ENCODE assay signal across 28 mouse cellular contexts in the genomic region with DNA sequence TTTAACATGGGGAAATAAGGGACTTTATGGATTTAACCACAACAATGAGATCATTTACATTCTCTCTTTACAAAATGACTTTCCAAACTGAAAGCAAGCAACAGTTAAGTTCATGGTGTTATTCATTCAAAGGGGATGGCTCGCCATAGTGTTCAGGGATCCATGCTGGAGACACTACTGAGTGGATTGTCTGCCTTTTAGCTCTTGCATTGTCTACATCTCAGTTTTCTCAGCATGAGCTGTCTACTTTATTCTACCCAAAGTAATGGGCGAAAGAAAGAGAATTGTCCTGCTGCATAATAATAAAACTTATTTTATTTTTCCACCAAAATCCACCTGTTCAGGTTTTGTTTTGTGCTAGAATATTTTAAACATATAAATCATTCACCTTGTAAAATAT.
A peak's percentile ranks its signal among the peaks of the same experiment; 100 is the strongest.
DNase-seq lines count a peak whose midpoint lies in the region; ATAC-seq and TF ChIP-seq lines count a peak whose summit lies in the region.
"Had no signal": no experiment of that assay in that cellular context is flagged by ENCODE, and none has a peak within 500 bp of the region (broad histone marks: within the 10 kb centered on the region; RNA-seq: fewer than 3 reads in every experiment).

No protein-coding gene starts in this region.

- H3K4me2 ChIP-seq in hindbrain, embryonic 13.5 days = no peak overlapping the region
- no peak overlapping the region for H3K4me2 ChIP-seq in neural tube, embryonic 12.5 days (replicated peaks)
- no peak overlapping the region for H3K4me2 ChIP-seq in neural tube, embryonic 15.5 days
- H3K4me2 ChIP-seq: embryonic facial prominence, embryonic 13.5 days; forebrain, embryonic 12.5 days; liver, embryonic 15.5 days; stomach, embryonic 15.5 days had no signal

- H3K36me3 ChIP-seq in hindbrain, embryonic 10.5 days = peaks cover under 1% of the 10 kb centered on the region; the same call in 1 of the 2 replicates
- H3K36me3 ChIP-seq in hindbrain, embryonic 13.5 days = no peaks in the 10 kb centered on the region
- H3K36me3 ChIP-seq in neural tube, embryonic 12.5 days = no peaks in the 10 kb centered on the region
- H3K36me3 ChIP-seq in neural tube, embryonic 15.5 days = no peaks in the 10 kb centered on the region
- H3K36me3 ChIP-seq: embryonic facial prominence, embryonic 13.5 days; forebrain, embryonic 12.5 days; heart, embryonic 10.5 days; limb, embryonic 10.5 days; liver, embryonic 15.5 days; stomach, embryonic 15.5 days had no signal

- H3K9ac ChIP-seq in hindbrain, embryonic 13.5 days = no peak overlapping the region
- no peak overlapping the region for H3K9ac ChIP-seq in neural tube, embryonic 12.5 days
- H3K9ac ChIP-seq in neural tube, embryonic 15.5 days (replicated peaks) = no peak overlapping the region
- H3K9ac ChIP-seq: embryonic facial prominence, embryonic 13.5 days; forebrain, embryonic 12.5 days; liver, embryonic 15.5 days; stomach, embryonic 15.5 days had no signal

- no peaks in the 10 kb centered on the region for H3K27me3 ChIP-seq in hindbrain, embryonic 10.5 days (ENCODE audit: insufficient read depth, poor library complexity, severe bottlenecking)
- no peaks in the 10 kb centered on the region for H3K27me3 ChIP-seq in hindbrain, embryonic 13.5 days
- no peaks in the 10 kb centered on the region for H3K27me3 ChIP-seq in neural tube, embryonic 12.5 days (replicated peaks)
- no peaks in the 10 kb centered on the region for H3K27me3 ChIP-seq in neural tube, embryonic 15.5 days (replicated peaks)
- H3K27me3 ChIP-seq: embryonic facial prominence, embryonic 13.5 days; liver, embryonic 15.5 days; stomach, embryonic 15.5 days had no signal

- no peaks in the 10 kb centered on the region for H3K9me3 ChIP-seq in hindbrain, embryonic 10.5 days
- H3K9me3 ChIP-seq in hindbrain, embryonic 13.5 days = no peaks in the 10 kb centered on the region
- H3K9me3 ChIP-seq in neural tube, embryonic 12.5 days = no peaks in the 10 kb centered on the region
- no peaks in the 10 kb centered on the region for H3K9me3 ChIP-seq in neural tube, embryonic 15.5 days (replicated peaks)
- H3K9me3 ChIP-seq: embryonic facial prominence, embryonic 13.5 days; forebrain, embryonic 12.5 days; heart, embryonic 10.5 days; limb, embryonic 10.5 days; liver, embryonic 15.5 days; stomach, embryonic 15.5 days had no signal

- TF ChIP-seq CTCF in lung, adult 2 months (IDR thresholded peaks at IDR 0.05; ENCODE audit: insufficient read depth, low read length) = no peak

- 26% methylated on average over 2 of the region's 2 CpGs for WGBS in hindbrain, embryonic 10.5 days
- 21% methylated on average over 2 of the region's 2 CpGs for WGBS in hindbrain, embryonic 13.5 days
- 23% methylated on average over 2 of the region's 2 CpGs for WGBS in neural tube, embryonic 12.5 days
- WGBS in neural tube, embryonic 15.5 days = 30% methylated on average over 2 of the region's 2 CpGs
- WGBS in lung, adult 2 months = 82% methylated on average over 2 of the region's 2 CpGs

- H3K4me1 ChIP-seq in hindbrain, embryonic 10.5 days (replicated peaks) = peaks cover 41% of the 10 kb centered on the region
- H3K4me1 ChIP-seq in hindbrain, embryonic 13.5 days (replicated peaks) = peaks cover 9% of the 10 kb centered on the region
- peaks cover 9% of the 10 kb centered on the region; the same call in 1 of the 2 replicates for H3K4me1 ChIP-seq in neural tube, embryonic 12.5 days
- H3K4me1 ChIP-seq in neural tube, embryonic 15.5 days = no peaks in the 10 kb centered on the region
- peaks cover 2% of the 10 kb centered on the region for H3K4me1 ChIP-seq in lung, adult 2 months (ENCODE audit: control insufficient read depth, insufficient read depth, low read length)
- H3K4me1 ChIP-seq: heart, embryonic 10.5 days; limb, embryonic 10.5 days; liver, embryonic 15.5 days; stomach, embryonic 15.5 days had no signal

- DNase-seq in hindbrain, embryonic 10.5 days (ENCODE audit: low spot score) = no peak
- no peak for DNase-seq in gastrocnemius, postnatal 4 days (ENCODE audit: low spot score in 2 of 2)
- DNase-seq in lung, adult 2 months = no peak
- DNase-seq: adrenal gland, postnatal 36 days; cerebellum, adult 11 months; cerebellum, adult 9-11 months; gastrocnemius, postnatal 36 days; heart, postnatal 4 days; kidney, adult 2 months; kidney, postnatal 10 days; liver; right cerebral cortex, adult 18-20 months; right cerebral cortex, postnatal 4 days; thymus, adult 18-20 months; thymus, postnatal 4 days had no signal

- no peak overlapping the region for H3K4me3 ChIP-seq in hindbrain, embryonic 10.5 days
- H3K4me3 ChIP-seq in hindbrain, embryonic 13.5 days = no peak overlapping the region
- H3K4me3 ChIP-seq in neural tube, embryonic 12.5 days = no peak overlapping the region
- no peak overlapping the region for H3K4me3 ChIP-seq in neural tube, embryonic 15.5 days (replicated peaks)
- no peak overlapping the region for H3K4me3 ChIP-seq in lung, adult 2 months (replicated peaks; ENCODE audit: extremely low read depth, low read depth, low read length)
- H3K4me3 ChIP-seq: embryonic facial prominence, embryonic 13.5 days; erythroblast, embryonic 14.5 days; forebrain, embryonic 12.5 days; heart, embryonic 10.5 days; limb, embryonic 10.5 days; liver, embryonic 15.5 days; stomach, embryonic 15.5 days had no signal

- TF ChIP-seq POLR2A in lung, adult 2 months (IDR thresholded peaks at IDR 0.05; ENCODE audit: borderline replicate concordance, extremely low read depth, low read depth, low read length) = no peak

- no peak for ATAC-seq in hindbrain, embryonic 13.5 days (ENCODE audit: low FRiP score)
- peak; percentile 64; the same call in 1 of the 2 replicates for ATAC-seq in neural tube, embryonic 12.5 days (ENCODE audit: low FRiP score, low read depth)
- ATAC-seq in neural tube, embryonic 15.5 days (ENCODE audit: low FRiP score) = no peak
- ATAC-seq in megakaryocyte progenitor cell, adult 5-6 weeks (replicated peaks; ENCODE audit: poor library complexity) = peak; percentile 14; the same call in 1 of the 2 replicates
- ATAC-seq: CD4-positive, CD25-positive, alpha-beta regulatory T cell, adult 4 months had no signal

- H3K27ac ChIP-seq in hindbrain, embryonic 10.5 days = peak overlapping the region; percentile 81; the same call in 1 of the 2 replicates
- H3K27ac ChIP-seq in hindbrain, embryonic 13.5 days = no peak overlapping the region
- no peak overlapping the region for H3K27ac ChIP-seq in neural tube, embryonic 12.5 days
- H3K27ac ChIP-seq in neural tube, embryonic 15.5 days (replicated peaks) = no peak overlapping the region
- H3K27ac ChIP-seq: embryonic facial prominence, embryonic 13.5 days; heart, embryonic 10.5 days; limb, embryonic 10.5 days; liver, embryonic 15.5 days; macrophage; stomach, embryonic 15.5 days had no signal

Comparison
In these comparisons a context has a peak if more than half of its experiments do, and no peak if none do; other contexts are left out.
1. ATAC-seq: peak in neural tube, embryonic 12.5 days (single experiment) and megakaryocyte progenitor cell, adult 5-6 weeks (single experiment); none in hindbrain, embryonic 13.5 days (single experiment) and neural tube, embryonic 15.5 days (single experiment).